Mouse (Mus musculus) cerebellum, adult (tissue): ENCODE results near the gene Bok.

ENCODE experiments used
- ATAC-seq: cut with Nextera tagmentation; 2 replicates; pipeline ENCODE4 v1.9.2; 2017; ENCODE audit warnings: mild to moderate bottlenecking, moderate library complexity, mixed read lengths; ENCODE audit not compliant: insufficient number of reproducible peaks, low FRiP score, low TSS enrichment

Bok gene

DNA sequence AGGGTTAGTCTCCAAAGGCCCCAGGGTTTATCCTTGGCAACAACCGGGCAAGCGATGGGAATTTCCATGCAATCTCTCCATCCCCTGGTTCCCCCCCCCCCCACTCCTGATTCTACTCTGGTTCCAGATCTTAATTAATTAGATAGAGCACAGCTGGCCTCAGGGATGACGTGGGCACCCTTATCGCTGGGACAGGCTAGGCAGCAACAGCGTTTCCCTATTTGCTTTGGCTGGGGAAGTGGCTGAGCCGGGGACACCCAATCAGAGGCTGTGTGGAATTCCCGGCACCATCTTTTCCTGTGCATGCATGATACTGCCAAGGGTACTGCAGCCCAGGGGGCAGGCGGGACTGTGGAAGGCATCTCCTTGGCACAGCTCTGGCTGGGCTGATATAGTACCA, 2.7 kb downstream of the Bok start:
- no peak for ATAC-seq

GRCm38 (mm10) chr1:93689901-93690496, 4.5 kb downstream of the Bok start:
- ATAC-seq, result no peak

- ATAC-seq, result no peak
These were observed 5.6 kb downstream of the Bok start for GRCm38 (mm10) chr1:93691106-93691505.

DNA sequence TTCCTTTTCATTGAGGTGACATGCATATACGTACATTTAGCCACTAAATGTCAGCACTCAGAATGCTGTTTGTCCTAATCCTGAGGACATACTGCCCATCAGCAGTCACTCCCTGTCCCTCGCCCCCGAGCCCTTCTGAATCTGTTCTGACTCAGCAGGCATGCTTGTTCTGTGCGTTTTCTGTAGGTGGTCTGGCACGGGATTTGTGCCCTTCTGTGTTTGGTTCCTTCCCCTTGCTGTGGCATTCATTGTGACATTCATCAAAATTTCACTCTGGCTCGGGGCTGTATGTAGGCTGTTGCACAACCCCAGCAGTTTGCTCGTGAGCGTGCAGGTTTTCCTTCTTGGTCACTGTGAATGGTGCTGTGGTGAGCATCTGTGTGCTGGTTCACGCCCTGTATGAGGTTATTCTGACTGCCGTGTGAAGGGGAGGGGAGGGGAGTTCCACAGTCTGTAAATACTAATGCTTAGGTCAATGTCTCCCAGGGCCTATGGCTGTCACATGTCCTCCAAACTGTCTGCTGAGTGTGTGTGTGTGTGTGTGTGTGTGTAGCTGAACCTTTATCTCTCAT, 6.4 kb downstream of the Bok start:
- no peak for ATAC-seq

DNA sequence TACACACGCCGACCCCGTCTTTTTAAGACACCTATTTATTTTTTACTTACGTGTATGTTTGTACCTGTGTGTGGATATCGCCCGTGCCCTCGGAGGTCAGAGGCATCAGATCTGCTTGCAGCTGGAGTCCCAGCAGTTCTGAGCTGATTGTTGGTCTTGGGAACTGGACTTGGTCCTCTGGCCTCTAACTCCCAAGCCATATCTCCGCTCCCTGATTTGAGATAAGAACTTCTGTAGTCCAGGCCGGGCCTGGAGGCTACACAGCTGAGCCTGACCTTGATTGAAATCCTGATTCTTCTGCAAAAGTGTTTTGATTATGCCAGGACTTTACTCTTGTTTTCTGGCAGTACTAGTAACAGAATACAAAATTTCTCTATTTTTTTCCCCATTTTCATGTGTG, 7.3 kb downstream of the Bok start:
- ATAC-seq, result no peak

GRCm38 (mm10) chr1:93693502-93693901, 8.0 kb downstream of the Bok start:
- ATAC-seq, result no peak

DNA sequence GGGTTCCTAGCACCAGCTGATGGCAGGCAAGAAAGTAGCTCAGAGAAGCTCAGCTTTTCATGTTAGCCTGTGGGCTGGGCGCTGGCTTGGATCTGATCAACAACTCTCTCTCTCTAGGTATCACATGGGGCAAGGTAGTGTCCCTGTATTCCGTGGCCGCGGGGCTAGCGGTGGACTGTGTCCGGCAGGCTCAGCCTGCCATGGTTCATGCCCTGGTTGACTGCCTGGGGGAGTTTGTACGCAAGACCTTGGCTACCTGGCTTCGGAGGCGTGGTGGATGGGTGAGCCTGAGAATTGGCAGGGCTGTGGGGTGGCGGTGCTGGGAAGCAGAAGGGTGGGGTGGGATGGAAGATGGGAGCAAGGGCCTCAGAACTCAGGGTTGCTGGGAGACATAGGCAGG, 8.5 kb downstream of the Bok start:
- ATAC-seq, result no peak

DNA sequence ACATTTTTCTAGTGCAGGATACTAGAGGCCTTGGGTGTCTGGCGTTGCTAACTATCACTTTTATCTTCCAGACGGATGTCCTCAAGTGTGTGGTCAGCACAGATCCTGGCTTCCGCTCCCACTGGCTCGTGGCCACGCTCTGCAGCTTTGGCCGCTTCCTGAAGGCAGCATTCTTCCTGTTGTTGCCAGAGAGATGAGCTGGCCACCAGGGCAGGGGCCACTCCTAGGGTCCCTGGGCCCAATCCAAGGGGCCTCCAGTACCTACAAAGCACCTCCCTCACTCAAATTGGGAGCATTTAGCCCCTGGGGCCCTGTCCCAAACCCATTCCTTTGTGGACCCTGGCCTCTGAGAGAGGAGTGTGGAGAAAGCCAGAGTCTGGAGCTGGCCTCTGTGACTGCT, 9.5 kb downstream of the Bok start:
- no peak for ATAC-seq

DNA sequence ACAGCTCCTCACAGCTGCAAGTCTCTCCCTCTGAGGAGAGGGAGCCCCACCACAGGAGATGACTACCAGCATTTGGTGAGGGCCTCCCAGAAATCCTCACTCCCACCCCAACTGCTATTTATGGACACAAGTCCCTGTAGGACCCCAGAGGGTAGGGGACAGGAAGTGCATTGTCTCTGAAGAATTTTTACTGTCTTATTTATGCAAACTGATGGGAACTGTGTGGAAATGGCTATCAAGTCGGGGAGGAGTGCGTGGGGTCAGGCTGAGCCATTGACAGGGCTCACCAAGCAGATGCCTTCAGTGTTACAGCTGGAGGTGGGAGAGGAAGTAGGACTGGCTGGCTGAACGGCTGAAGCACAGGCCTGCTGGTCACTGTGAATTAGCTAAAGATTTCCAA, 11.9 kb downstream of the Bok start:
- ATAC-seq, result no peak

GRCm38 (mm10) chr1:93699159-93699558, 13.7 kb downstream of the Bok start:
- no peak for ATAC-seq

DNA sequence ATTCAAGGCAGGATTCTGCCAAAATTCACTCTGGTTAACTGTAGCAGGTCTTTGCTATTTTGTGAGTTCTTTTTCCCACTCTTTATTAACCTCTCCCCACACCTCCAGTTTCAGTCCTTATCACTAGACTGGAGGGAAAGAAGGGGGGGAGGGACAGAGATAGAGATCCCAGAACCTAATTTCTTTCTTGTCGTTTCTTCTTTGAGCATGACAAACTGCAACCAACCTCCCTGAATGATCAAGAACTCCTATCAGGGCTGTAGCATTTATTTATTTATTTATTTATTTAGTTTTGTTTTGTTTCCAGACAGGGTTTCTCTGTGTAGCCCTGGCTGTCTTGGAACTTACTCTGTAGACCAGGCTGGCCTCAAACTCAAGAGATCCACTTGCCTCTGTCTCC, 16.6 kb downstream of the Bok start:
- ATAC-seq, result no peak

DNA sequence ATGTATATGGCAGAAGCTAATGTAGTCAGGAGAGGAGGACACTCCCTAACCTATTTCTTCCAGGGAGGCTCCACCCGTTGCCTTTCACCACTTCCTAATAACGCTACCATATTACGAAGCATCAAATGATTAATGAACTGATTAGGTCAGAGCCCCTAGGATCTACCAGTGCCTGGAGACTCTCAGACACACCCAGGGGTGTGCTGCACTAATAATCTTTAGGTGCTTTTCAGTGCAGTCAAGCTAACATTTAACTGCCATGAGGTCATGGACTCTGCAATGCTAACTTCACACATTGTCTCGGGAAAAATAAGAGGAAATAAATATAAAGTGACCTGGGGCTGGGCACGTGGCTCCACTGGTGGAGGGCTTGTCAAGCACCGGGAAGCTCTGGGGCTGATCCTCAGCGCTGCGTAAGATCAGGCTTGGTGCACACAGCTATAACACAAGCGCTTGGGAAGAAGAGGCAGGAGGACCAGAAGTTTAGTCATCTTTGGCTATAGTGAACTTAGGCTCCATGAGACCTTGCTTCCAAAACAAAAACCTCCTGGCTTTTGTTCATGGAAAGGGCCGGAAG, 18.1 kb downstream of the Bok start:
- no peak for ATAC-seq

DNA sequence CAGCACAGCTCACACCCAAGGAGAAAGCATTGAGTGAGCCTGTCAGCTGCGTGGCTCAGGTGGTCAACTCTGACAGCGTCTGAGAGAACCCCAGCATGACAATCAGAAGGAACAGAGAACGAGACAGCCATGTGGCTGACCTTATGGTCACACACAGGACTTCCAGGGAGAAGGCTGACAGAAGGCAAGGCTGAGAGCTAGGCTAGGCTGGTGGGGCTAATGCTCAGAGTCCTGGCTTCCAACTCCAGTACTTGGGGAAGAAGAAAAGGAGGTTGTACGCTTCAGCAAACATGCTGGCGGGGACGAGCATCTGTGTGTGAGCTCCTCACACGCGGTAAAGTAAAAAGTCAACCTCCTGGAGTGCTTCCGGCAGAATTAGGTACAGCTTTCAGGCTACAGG, 18.9 kb downstream of the Bok start:
- no peak for ATAC-seq

DNA sequence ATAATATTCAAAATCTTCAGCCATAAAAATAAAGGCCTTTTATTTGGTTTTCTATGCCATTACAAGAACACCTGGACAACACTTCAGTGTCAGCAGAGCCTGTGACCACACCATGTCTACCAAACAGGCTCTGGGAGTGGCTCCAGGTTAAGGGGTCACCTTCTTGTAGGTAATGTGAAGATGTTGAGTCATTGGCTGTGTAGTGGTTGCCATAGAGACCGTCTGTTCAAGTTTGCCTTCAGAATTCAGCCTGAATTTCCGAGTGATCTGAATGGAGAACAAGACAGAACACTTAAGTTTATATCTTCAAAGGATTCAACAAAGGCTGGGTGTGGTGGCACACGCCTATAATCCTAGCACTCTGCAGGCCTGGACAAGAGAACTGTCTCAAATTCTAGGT, 19.9 kb downstream of the Bok start:
- ATAC-seq, result no peak

- no peak for ATAC-seq
These were observed 30.7 kb downstream of the Bok start for GRCm38 (mm10) chr1:93716166-93716565.

GRCm38 (mm10) chr1:93721557-93721956, 36.1 kb downstream of the Bok start:
- no peak for ATAC-seq

DNA sequence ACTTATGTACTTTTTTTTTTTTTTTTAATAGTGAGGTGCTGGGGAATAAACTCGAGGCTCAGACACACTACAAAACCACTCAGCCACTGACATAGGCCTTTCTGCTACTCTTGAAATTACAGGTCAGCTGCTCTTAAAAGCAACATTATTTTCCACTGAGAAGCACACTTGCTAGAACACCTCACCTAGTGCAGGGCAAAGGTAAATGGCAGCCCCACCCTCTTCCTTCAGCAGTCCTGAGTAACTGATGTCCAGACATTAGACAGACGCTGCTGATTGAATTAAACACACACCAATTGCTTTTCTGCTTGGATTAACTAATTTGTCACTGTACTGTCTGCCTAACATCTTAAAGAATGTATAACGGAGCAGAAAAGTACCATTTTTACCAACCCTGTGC, 39.2 kb downstream of the Bok start:
- ATAC-seq, result no peak

DNA sequence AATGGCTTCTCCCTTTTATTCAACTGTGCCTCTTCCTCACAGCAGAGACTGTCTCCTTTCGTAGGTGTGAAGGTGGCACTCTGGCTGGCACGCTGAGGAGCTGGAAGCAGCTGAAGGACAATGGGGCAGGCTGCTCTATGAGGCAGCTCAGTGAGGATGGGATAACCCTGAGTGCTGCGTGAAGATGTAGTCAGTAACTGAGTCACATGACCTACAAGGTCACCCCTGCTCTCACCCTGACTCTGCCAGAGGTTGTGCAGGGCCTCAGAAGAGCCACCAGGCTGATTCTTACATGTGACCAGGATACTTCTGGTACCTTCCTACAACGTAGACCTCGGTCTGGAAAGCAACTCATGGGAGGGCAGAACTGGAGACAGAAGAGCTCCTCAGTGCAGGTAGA, 40.2 kb downstream of the Bok start:
- no peak for ATAC-seq

DNA sequence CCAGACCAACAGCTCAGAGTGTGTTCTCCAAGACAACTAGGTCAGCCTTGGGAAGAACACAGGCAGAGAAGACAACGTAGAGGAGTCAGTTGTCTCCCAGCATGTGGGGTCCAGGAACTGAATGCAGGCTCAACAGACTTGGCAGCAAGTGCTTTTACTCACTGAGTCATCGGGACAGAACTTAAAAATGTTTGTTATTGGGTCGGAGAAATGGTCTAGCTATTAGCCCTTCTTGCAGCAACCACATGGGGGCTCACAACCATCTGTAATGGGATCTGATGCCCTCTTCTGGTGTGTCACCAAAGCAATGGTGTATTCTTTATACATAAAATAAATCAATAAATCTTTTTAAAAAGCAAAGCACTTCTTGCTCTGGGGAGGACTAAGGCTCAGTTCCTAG, 40.7 kb downstream of the Bok start:
- no peak for ATAC-seq

DNA sequence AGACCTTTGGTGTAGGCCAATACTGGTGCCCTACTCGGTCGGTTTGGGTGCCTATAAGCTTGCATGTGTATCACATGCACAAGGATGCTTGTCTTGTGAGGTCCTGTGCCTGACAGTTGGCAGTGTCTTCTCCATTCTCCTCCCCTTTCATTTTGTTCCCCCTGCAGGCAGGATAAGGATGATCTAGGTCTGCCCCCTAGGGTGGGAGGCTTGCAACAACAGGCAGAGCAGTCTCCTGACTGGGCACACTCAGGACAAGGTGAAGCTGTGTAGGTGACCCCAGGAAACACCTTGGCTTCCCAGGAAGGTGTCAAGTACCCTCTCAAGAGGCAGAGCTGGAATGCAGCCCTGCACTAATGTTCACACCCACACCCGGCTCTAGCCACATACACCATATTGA, 41.5 kb downstream of the Bok start:
- ATAC-seq, result 0 out of 2 replicates have a peak, but pooled peaks have one; percentile 10

GRCm38 (mm10) chr1:93731103-93731502, 45.6 kb downstream of the Bok start:
- ATAC-seq, result no peak

DNA sequence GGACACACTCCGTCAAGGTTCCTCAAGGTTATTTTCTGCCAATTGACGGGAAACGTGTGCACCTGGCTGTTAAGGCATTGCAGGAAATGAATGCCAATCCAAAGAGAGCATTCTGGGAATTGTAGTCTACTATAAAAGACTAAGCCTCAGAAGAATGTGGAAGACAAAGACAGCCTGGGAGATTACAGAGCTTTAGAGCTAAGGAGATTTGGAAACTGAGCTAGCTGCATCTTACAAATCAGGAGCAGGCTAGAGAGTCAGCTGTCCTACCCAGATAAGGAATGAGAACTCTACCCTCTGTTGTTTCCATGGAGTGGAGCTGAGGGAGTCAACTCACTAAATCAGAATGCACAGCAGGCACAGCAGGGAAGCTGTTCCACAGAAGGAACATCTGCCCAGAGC, 46.4 kb downstream of the Bok start:
- ATAC-seq, result peak; percentile 56; the same call in 1 of the 2 replicates
